Mouse (Mus musculus): ENCODE measurements around the gene Plp1.

Plp1 gene

DNA sequence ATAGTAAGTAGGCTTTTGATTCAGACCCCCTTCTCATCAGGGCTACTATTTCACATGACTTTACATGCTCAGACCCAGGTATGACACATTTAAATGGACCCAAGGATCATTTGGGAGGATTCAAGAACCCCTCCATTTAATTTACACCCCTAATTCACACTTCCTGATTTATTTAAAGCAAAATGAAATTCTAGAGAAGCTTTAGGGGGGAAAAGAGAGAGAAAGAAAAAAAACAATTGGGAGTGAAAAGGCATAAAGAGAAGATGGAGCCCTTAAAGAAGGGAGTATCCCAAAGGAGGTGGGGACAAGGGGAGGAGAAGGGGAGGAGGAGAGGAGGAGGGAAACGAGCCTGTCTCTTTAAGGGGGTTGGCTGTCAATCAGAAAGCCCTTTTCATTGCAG, at the start of gene Plp1:
TSS of gene Plp1 (plus strand) at position 301 of the 400 bp plus-strand sequence.
- DNase-seq (ENCODE audit: low spot score), result no peak

GRCm38 (mm10) chrX:136773035-136773434, 49.4 kb upstream of the Plp1 start:
- DNase-seq (ENCODE audit: low spot score), result no peak

DNA sequence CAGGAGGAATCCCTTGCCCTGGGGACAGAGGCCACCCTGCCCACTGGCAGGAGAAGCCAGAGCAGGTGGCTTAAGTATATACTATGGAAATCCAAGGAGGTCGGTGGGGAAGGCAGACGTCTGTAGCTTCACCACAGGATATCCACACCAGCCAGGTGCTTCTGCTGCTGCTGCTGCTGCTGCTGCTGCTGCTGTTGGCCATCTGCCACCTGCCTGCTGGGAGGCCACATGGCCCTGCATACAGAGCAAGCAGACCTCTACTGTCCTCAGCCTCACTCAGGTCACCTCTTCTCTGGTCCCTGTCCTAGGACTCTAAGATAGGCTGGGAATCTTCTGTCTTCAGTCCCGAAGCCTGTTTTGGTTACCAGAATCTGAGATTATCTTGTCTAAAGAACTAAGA, 44.4 kb upstream of the Plp1 start:
- no peak for DNase-seq (ENCODE audit: low spot score)

- DNase-seq (ENCODE audit: low spot score), result no peak
Observed at GRCm38 (mm10) chrX:136779262-136779661, 43.2 kb upstream of the Plp1 start.

- no peak for DNase-seq (ENCODE audit: low spot score)
Observed at GRCm38 (mm10) chrX:136780041-136780440, 42.4 kb upstream of the Plp1 start, which contains the start of gene Glra4. Glra4 (minus strand) TSS chrX:136780141.

- no peak for DNase-seq (ENCODE audit: low spot score)
Observed at GRCm38 (mm10) chrX:136789446-136789845, 33.0 kb upstream of the Plp1 start.

DNA sequence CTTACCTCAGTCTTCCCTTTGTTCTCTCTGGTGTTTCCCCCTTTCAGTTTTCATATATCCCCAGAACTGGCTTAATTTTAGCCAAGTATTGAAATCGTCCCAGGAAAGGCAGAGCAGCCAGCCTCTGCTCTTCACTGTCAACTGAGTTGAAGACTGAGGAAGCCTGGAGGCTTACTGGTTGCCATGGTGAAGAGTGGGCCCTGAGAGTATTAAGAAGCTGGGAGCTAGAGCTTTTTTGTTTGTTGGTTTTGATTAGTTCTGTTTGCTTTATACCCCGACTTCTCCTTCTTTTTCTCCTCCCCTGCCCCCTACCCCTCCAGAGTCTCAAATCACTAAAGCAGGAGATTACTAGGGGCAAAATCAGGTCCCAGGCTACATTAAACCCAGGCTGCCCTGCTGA, 25.2 kb upstream of the Plp1 start:
- DNase-seq (ENCODE audit: low spot score), result no peak

DNA sequence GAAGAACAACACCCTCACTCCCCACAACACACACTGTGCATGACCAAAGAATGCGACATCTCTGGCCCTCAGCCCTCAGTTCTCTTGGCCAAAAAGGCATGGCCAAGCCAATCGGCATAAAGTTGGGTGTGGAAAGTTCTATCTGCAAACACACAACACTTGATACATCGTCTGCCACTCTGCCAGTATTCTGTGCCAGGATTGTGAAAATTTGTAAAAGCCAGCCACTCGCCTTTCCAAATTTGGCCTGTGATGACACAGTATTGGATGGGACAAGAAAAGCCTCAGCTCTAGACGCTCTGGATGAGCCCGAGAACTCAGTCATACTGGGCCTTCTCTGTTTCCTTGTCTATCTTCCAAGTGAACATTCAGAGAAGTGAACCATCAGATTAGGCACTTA, 2.7 kb upstream of the Plp1 start:
- no peak for DNase-seq (ENCODE audit: low spot score)

- peak; percentile 20 for DNase-seq (ENCODE audit: low spot score)
Observed at GRCm38 (mm10) chrX:136820250-136820649, 2.2 kb upstream of the Plp1 start.

DNA sequence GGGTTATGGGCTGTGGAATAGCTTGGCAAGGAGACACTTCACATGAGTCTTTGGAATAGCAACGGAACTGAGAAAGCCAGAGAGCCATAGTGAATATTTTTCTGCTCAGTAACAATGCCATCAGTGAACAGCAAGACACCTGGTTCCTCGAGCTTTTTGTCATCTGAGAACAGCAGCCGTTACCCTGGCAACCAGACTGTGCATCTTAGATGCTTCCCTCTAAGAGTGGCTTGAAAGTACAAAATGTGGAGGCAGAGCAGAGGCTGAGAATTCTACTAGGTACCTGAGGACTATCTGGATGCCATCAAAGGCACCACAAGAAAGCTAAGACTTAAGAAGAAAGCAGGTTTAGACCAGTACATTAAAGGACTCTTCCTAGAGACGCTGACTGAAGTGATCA, 2.5 kb downstream of the Plp1 start:
- no peak for DNase-seq (ENCODE audit: low spot score)

- no peak for DNase-seq (ENCODE audit: low spot score)
Observed at GRCm38 (mm10) chrX:136828610-136829009, 6.1 kb downstream of the Plp1 start.

- DNase-seq (ENCODE audit: low spot score), result no peak
Observed at GRCm38 (mm10) chrX:136850300-136850699, 27.8 kb downstream of the Plp1 start.

DNA sequence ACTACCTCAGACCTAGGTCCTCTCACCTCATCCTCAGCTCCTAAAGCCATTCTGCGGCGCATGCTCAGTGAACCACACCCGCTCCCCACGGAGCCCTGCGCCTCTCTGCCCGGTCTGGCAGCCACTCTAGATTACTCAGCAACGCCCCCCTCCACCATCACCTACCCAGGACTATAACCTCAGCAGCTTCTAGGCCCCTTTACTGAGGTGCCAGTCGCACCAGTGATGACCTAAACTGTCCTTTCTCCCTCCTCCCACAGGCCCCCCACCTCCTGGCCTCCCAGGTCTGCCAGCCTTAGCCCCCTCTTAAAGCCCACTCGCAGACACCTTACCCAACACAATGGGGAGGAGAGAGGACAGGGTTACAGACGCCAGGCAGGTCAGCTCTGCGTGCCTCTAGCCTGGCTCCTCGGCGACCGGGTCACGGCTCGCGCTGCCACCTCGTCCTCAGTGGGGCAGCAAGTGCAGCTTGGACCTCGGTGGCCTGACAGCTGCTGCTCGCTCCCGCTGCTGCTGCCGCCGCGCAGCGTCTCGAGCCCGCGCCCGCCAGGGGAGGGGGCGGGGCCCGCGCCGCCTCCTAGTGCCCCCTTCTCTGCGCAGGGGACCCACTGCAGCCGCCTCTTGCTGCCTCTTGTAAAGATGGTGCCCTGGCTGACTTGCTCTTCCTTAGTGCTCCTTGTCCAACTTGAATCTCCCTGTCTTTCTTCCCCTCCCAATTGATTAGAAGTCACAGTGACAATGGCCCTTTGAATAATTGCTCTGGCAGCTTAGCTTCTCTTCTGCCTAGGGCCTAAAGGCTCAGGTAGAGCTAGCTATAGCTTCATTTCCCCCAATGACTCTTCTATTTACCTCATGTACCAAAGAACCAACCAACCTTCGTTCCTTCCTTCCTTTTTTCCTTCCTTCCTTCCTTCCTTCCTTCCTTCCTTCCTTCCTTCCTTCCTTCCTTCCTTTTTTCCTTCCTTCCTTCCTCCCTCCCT, 45.9 kb downstream of the Plp1 start, which contains the start of gene Rab9b:
TSS of gene Rab9b (minus strand) at position 695 of the 980 bp plus-strand sequence.
- no peak for DNase-seq (ENCODE audit: low spot score)

Measured in ovary, postnatal 10 days (tissue).